Mouse (Mus musculus): ENCODE measurements around the gene Olfr148.

Gene Olfr148

DNA sequence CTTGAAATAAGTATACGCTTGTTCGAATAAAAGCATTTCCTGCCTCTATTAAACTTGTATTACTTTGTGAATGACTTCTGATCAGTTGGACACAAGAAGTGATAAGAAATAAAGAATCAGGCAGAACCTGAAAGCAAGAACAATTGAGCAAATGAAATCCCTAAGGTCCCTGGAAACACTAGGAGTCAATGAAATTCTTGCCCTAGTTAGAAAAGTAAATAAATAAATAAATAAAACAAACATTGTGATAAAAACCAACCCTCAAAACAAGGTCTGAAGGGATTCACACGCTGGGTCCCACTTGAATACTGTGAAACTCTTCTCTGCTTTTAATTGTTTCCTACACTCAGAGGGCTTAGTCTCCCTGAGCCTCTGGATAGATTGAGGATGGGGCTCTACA lies at the start of gene Olfr148:
Gene Olfr148, plus strand, starts transcription at position 301 of the 400 bp plus-strand sequence.
- DNase-seq (ENCODE audit: inconsistent age in 2 of 2, low spot score in 1 of 2) = no peak

- DNase-seq (ENCODE audit: inconsistent age in 2 of 2, low spot score in 1 of 2) = no peak
Measured at GRCm38 (mm10) chr9:39575469-39575868, 35.0 kb upstream of the Olfr148 start, which contains the start of gene Olfr959. Gene Olfr959, minus strand, starts transcription at chr9:39575569.

GRCm38 (mm10) chr9:39577050-39577449 lies 33.4 kb upstream of the Olfr148 start:
- DNase-seq (ENCODE audit: inconsistent age in 2 of 2, low spot score in 1 of 2) = no peak

GRCm38 (mm10) chr9:39602536-39603332 lies 7.7 kb upstream of the Olfr148 start:
- peak in 1 of 2 experiments; percentile 26 for DNase-seq (ENCODE audit: inconsistent age in 2 of 2, low spot score in 1 of 2)

- DNase-seq (ENCODE audit: inconsistent age in 2 of 2, low spot score in 1 of 2) = peak; percentile 7 to 33
Measured at GRCm38 (mm10) chr9:39603333-39603845, 7.1 kb upstream of the Olfr148 start.

DNA sequence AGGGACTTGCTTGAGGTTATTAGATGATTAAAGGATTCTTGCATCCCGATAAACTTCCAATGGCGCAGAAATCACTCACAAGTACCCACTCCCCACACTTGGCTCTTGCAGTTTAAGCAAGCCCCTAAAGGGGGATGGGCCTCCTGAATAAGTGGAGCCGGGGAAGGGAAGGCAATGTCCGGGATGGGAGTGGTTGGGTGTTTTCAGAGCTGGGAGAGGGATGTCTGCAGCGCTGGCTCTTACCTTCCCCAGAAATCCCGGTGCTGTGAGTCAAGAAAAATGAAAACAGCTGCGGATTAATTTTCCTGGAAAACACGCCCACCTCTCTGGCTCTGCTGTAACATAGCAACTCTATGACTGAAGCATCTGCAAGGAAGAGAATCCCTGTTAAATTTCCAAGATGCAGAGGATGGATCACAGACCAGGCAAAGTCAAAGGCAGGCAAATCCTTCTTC lies 6.4 kb upstream of the Olfr148 start, which contains the start of gene AW551984:
Gene AW551984, minus strand, starts transcription at position 405 of the 455 bp plus-strand sequence.
- peak in 1 of 2 experiments; percentile 29 for DNase-seq (ENCODE audit: inconsistent age in 2 of 2, low spot score in 1 of 2)

GRCm38 (mm10) chr9:39608497-39608896 lies 2.0 kb upstream of the Olfr148 start:
- DNase-seq (ENCODE audit: inconsistent age in 2 of 2, low spot score in 1 of 2) = no peak

DNA sequence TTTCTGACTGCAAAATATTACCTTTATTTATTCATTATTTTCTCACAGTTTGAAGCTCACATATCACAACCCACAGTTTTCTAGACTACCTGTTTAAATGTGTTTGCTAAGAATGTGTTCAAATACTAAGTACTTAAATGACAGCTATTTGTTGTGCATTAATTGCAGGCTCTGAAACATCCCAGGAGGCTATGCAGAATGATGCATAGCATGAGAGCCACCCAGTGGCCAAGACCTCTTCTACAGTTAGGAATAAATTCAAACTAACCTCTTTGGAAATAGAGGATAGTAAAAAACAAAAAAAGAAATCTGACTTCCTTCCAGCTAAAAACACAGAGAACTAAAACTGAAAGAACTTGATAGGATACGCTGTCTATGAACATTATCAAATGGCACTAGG lies 1.5 kb downstream of the Olfr148 start:
- DNase-seq (ENCODE audit: inconsistent age in 2 of 2, low spot score in 1 of 2) = peak in 1 of 2 experiments; percentile 51

GRCm38 (mm10) chr9:39621073-39621472 lies 10.6 kb downstream of the Olfr148 start, which contains the start of gene Olfr960:
Gene Olfr960, plus strand, starts transcription at chr9:39621373.
- no peak for DNase-seq (ENCODE audit: inconsistent age in 2 of 2, low spot score in 1 of 2)

GRCm38 (mm10) chr9:39623783-39624182 lies 13.3 kb downstream of the Olfr148 start:
- no peak for DNase-seq (ENCODE audit: inconsistent age in 2 of 2, low spot score in 1 of 2)

DNA sequence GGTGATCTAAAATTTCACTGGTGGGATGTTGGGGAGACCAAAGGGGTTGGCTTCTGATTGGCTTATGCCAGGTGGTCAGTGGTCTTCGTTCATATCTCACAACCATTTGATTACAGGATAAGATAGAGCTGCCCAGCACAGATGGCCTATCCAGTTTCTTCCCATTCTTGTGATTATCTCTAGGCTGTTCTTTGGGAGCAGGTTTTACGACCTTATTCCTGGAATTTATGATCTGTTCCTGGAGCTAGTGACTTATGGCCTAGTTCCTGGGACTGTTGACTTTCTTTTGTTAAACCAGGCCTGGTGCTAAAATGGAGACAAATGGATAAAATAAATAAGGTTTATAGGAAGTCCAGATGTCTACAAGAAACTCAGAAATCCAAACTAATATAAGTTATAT lies 14.3 kb downstream of the Olfr148 start:
- DNase-seq (ENCODE audit: inconsistent age in 2 of 2, low spot score in 1 of 2) = no peak

GRCm38 (mm10) chr9:39629069-39629468 lies 18.6 kb downstream of the Olfr148 start:
- no peak for DNase-seq (ENCODE audit: inconsistent age in 2 of 2, low spot score in 1 of 2)

- DNase-seq (ENCODE audit: inconsistent age in 2 of 2, low spot score in 1 of 2) = no peak
Measured at GRCm38 (mm10) chr9:39633913-39634594, 23.6 kb downstream of the Olfr148 start.

- no peak for DNase-seq (ENCODE audit: inconsistent age in 2 of 2, low spot score in 1 of 2)
Measured at GRCm38 (mm10) chr9:39644785-39645184, 34.3 kb downstream of the Olfr148 start, which contains the start of gene Olfr961. Gene Olfr961, plus strand, starts transcription at chr9:39645085.

GRCm38 (mm10) chr9:39647382-39647781 lies 36.9 kb downstream of the Olfr148 start:
- no peak for DNase-seq (ENCODE audit: inconsistent age in 2 of 2, low spot score in 1 of 2)

DNA sequence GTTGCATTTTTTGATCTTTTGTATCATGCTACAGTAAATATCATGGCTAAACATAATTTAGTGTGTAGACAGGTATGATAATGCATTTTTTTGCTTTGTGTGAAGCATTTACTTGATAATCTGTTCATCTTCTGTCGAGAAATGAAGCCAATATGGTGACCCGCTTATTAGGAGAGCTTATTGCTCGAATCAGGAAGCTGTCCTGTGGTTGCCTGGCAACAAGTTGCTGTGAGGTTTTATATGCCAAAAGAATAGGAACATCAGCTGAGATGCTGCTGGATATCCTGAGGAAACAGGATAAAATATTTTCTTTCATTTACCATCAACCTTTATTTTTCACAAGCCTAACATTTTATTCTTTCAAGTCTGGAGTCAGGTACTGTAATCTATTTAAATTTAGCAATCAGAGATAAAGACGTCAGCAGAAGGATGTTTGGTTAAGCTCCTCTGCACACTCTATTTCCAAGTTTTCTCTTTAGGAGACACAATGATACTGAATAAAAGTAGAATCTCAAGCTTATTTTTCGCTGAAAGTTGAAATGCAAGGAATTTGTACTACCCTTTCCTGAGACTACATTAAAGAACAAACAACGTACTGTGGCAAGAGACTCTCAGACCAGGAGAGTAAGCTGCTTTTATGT lies 44.4 kb downstream of the Olfr148 start:
- no peak for DNase-seq (ENCODE audit: inconsistent age in 2 of 2, low spot score in 1 of 2)
